Mouse (Mus musculus): ENCODE results near the gene Eif2ak2. TPM values are rescaled to one million over a fixed set of nuclear protein-coding genes. Genes with fewer than 3 reads are reported as not detected.
A peak's percentile ranks its signal among the peaks of the same experiment; 100 is the strongest.

The Eif2ak2 gene
- polyA plus RNA-seq (2014; fragmentation: Nextera tagmentation; extraction: Ambion mirVana), result 2.6 and 5.0 TPM in 2 replicates

DNA sequence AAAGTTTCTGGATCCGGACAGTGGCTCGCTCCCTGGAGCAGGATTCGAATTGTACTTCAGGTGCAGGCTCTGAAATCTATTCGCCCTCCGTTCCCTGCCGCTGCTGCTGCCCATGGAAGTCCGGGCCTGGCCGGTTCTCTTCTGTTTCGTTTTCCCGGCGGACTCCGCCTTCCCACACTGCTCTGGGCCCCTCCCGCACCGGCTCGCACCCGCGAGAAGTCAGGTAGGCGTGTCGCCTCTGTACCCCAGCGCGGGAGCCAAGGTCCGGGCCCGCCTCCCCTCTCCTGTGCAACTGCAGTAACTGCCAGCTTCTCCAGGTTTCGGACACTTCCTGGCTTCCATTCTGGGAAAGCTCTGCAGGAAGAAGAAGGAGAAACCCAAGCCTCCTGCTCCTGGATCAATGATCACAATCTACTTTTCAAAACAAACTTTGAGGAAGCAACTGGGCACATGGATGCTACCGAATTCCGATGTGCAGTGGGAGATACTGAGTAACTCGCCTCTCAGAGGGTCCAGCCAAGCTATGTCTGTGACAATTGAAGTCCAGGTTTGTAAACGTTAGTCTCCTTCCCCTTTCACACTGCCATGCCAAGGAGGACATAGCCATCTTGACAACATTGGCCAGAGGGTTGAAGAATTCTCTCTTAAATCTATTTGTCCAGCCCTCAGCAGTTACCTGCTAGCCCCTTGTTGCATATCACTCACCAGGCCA lies at the start of gene Eif2ak2:
Gene Eif2ak2, minus strand, starts transcription at position 173 of the 712 bp plus-strand sequence.
- H3K36me3 ChIP-seq (ENCODE audit: control insufficient read depth, insufficient read depth, low read length), result no peaks in the 10 kb centered on the region
- H3K4me2 ChIP-seq (ENCODE audit: low read length), result peak within 1 kb of the TSS; percentile 66
- no peak within 1 kb of the TSS for H3K27ac ChIP-seq (replicated peaks; ENCODE audit: low read depth, low read length)
- no peaks in the 10 kb centered on the region for H3K27me3 ChIP-seq (ENCODE audit: control insufficient read depth, insufficient read depth, low read length)
- no peaks in the 10 kb centered on the region for H3K9me3 ChIP-seq (ENCODE audit: control insufficient read depth, low read length)
- whole genome bisulfite sequencing, result 2% methylated on average over 28 of the region's 28 CpGs
- peak; percentile 81 for ATAC-seq (ENCODE audit: low FRiP score, low TSS enrichment)
- peaks cover 4% of the 10 kb centered on the region; the same call in 1 of the 2 replicates for H3K4me1 ChIP-seq (ENCODE audit: control insufficient read depth, insufficient read depth, low read length)
- H3K9ac ChIP-seq (replicated peaks; ENCODE audit: low read length), result peak within 1 kb of the TSS; percentile 42; the same call in 1 of the 2 replicates
- peak within 1 kb of the TSS; percentile 36 for H3K4me3 ChIP-seq (replicated peaks; ENCODE audit: low read depth, low read length)
- peak; percentile 61 for DNase-seq

DNA sequence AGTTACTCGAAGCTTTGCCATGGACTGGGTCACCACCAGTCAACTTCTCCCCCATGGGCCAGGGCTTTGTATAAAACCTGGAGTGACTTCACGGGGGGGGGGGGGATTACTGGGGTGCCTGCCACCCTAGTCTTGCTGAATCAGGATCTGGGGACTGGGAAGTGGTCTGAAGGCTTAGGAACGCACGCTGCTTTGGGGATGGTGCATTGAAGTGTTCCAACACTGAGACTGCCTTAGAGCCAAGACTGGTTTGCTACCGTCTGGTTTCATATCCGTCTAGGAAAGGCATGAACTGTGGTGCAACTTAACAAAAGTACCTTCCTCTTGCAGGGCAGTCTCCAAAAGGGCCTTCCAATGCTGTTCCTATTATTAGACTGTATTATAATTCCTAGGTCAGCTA lies 35.3 kb upstream of the Eif2ak2 start:
- Histone ChIP-seq H3K27me3 (ENCODE audit: control insufficient read depth, insufficient read depth, low read length) (no peaks in the 10 kb centered on the region), H3K4me3 (replicated peaks; ENCODE audit: low read depth, low read length) (peak overlapping the region; percentile 60; the same call in 1 of the 2 replicates), H3K36me3 (ENCODE audit: control insufficient read depth, insufficient read depth, low read length) (peaks cover 42% of the 10 kb centered on the region), H3K4me1 (ENCODE audit: control insufficient read depth, insufficient read depth, low read length) (peaks cover 13% of the 10 kb centered on the region), H3K27ac (replicated peaks; ENCODE audit: low read depth, low read length) (no peak overlapping the region), H3K9me3 (ENCODE audit: control insufficient read depth, low read length) (no peaks in the 10 kb centered on the region), H3K9ac (replicated peaks; ENCODE audit: low read length) (no peak overlapping the region), H3K4me2 (ENCODE audit: low read length) (peak overlapping the region; percentile 79)
- no peak for ATAC-seq (ENCODE audit: low FRiP score, low TSS enrichment)
- DNase-seq, result no peak
- 46% methylated on average over 6 of the region's 6 CpGs for WGBS

DNA sequence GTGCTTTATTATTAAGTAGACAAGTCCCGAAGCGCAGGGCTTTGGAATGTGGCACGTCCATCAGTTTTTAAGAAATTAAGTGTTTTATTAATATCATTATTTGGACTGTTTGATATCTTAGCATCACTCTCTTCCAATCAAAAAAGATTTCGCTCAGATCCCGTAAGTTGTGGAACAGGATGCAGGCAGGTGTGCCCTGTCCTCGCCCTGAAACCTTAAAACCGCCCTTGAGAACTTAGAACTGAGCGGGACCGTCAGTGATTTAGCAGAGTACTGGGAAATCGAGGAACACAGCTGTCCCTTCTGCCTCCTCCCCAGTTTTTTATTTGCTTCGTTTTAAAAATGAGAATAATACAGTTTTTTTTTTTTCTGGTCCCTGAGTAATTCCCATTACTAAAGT lies 34.5 kb upstream of the Eif2ak2 start:
- H3K4me2 ChIP-seq (ENCODE audit: low read length), result peak overlapping the region; percentile 79
- WGBS, result 3% methylated on average over 11 of the region's 11 CpGs
- DNase-seq (no peak), ATAC-seq (ENCODE audit: low FRiP score, low TSS enrichment) (0 out of 2 replicates have a peak, but pooled peaks have one; percentile 4)
- H3K4me1 ChIP-seq (ENCODE audit: control insufficient read depth, insufficient read depth, low read length), result peaks cover 13% of the 10 kb centered on the region
- H3K9me3 ChIP-seq (ENCODE audit: control insufficient read depth, low read length), result no peaks in the 10 kb centered on the region
- H3K4me3 ChIP-seq (replicated peaks; ENCODE audit: low read depth, low read length), result peak overlapping the region; percentile 60
- H3K9ac ChIP-seq (replicated peaks; ENCODE audit: low read length), result peak overlapping the region; percentile 70
- H3K36me3 ChIP-seq (ENCODE audit: control insufficient read depth, insufficient read depth, low read length), result peaks cover 35% of the 10 kb centered on the region
- peak overlapping the region; percentile 78 for H3K27ac ChIP-seq (replicated peaks; ENCODE audit: low read depth, low read length)
- no peaks in the 10 kb centered on the region for H3K27me3 ChIP-seq (ENCODE audit: control insufficient read depth, insufficient read depth, low read length)

DNA sequence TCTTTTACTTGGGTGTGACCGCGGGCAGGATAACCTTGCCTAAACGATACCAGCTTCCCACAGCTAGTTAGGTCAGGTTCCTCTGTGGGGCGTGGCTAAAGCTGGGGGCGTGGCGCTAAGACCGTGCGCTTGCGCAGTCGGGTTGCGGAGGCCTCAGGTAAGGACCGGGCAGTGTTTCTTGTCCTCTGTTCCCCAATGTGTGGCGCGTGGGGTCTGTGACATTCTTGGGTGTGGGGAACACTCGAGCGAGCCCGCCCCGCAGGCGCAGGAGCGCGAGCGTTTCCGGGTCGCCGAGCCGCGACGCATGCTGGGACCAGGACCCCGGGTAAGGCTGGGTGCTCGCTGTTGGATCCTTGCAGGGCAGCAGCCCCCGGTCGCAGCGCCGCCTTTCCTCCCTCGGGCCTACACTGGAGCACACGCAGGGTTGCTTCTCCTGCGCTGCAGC lies 34.0 kb upstream of the Eif2ak2 start, which contains the start of gene Cebpzos:
Gene Cebpzos, plus strand, starts transcription at position 132 of the 445 bp plus-strand sequence.
- peaks cover 30% of the 10 kb centered on the region for H3K36me3 ChIP-seq (ENCODE audit: control insufficient read depth, insufficient read depth, low read length)
- ATAC-seq (ENCODE audit: low FRiP score, low TSS enrichment), result peak; percentile 93
- WGBS, result under 1% methylated on average over 37 of the region's 37 CpGs

DNA sequence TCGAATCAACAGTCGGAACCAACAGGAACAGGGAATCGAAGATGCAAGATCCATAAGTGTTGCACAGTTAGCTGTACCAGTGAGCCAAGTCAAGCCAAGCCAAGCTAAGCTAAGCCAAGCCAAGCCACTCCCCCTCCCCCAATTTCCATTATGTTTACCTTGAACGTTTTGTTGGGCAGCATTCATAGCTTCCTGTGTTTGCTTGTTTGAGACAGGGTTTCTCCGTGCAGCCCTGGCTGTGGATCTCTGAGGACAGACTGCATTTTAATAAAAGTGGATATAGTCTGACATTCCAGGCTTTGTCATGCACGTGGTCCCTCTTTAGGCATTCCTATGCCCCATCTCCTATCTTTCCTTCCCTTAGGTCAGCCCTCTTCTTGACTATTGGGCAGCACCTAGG lies 33.4 kb upstream of the Eif2ak2 start:
- DNase-seq (peak; percentile 41), ATAC-seq (ENCODE audit: low FRiP score, low TSS enrichment) (0 out of 2 replicates have a peak, but pooled peaks have one; percentile 14)
- Histone ChIP-seq H3K9me3 (ENCODE audit: control insufficient read depth, low read length) (no peaks in the 10 kb centered on the region), H3K4me1 (ENCODE audit: control insufficient read depth, insufficient read depth, low read length) (peaks cover 13% of the 10 kb centered on the region), H3K27ac (replicated peaks; ENCODE audit: low read depth, low read length) (peak overlapping the region; percentile 78), H3K4me2 (ENCODE audit: low read length) (peak overlapping the region; percentile 79), H3K27me3 (ENCODE audit: control insufficient read depth, insufficient read depth, low read length) (no peaks in the 10 kb centered on the region), H3K36me3 (ENCODE audit: control insufficient read depth, insufficient read depth, low read length) (peaks cover 25% of the 10 kb centered on the region), H3K4me3 (replicated peaks; ENCODE audit: low read depth, low read length) (peak overlapping the region; percentile 60), H3K9ac (replicated peaks; ENCODE audit: low read length) (peak overlapping the region; percentile 70)
- 54% methylated on average over 6 of the region's 6 CpGs for WGBS

More for the DNA sequence above, 34.0 kb upstream of the Eif2ak2 start, which contains the start of gene Cebpzos:
- DNase-seq, result peak; percentile 94
- H3K27ac ChIP-seq (replicated peaks; ENCODE audit: low read depth, low read length), result peak within 1 kb of the TSS; percentile 78
- H3K27me3 ChIP-seq (ENCODE audit: control insufficient read depth, insufficient read depth, low read length), result no peaks in the 10 kb centered on the region
- H3K9me3 ChIP-seq (ENCODE audit: control insufficient read depth, low read length), result no peaks in the 10 kb centered on the region
- H3K4me1 ChIP-seq (ENCODE audit: control insufficient read depth, insufficient read depth, low read length), result peaks cover 13% of the 10 kb centered on the region
- H3K9ac ChIP-seq (replicated peaks; ENCODE audit: low read length), result peak within 1 kb of the TSS; percentile 70
- peak within 1 kb of the TSS; percentile 79 for H3K4me2 ChIP-seq (ENCODE audit: low read length)
- H3K4me3 ChIP-seq (replicated peaks; ENCODE audit: low read depth, low read length), result peak within 1 kb of the TSS; percentile 60

- 80% methylated on average over 3 of the region's 3 CpGs for WGBS
- Histone ChIP-seq H3K36me3 (ENCODE audit: control insufficient read depth, insufficient read depth, low read length) (peaks cover 9% of the 10 kb centered on the region), H3K4me1 (ENCODE audit: control insufficient read depth, insufficient read depth, low read length) (peaks cover 13% of the 10 kb centered on the region), H3K4me2 (ENCODE audit: low read length) (no peak overlapping the region), H3K9ac (replicated peaks; ENCODE audit: low read length) (no peak overlapping the region), H3K9me3 (ENCODE audit: control insufficient read depth, low read length) (no peaks in the 10 kb centered on the region), H3K4me3 (replicated peaks; ENCODE audit: low read depth, low read length) (no peak overlapping the region), H3K27me3 (ENCODE audit: control insufficient read depth, insufficient read depth, low read length) (no peaks in the 10 kb centered on the region), H3K27ac (replicated peaks; ENCODE audit: low read depth, low read length) (no peak overlapping the region)
- ATAC-seq (ENCODE audit: low FRiP score, low TSS enrichment) (no peak), DNase-seq (no peak)
Observed at GRCm38 (mm10) chr17:78913921-78914320, 31.5 kb upstream of the Eif2ak2 start.

GRCm38 (mm10) chr17:78912861-78913281 lies 30.5 kb upstream of the Eif2ak2 start:
- no peaks in the 10 kb centered on the region for H3K9me3 ChIP-seq (ENCODE audit: control insufficient read depth, low read length)
- H3K27me3 ChIP-seq (ENCODE audit: control insufficient read depth, insufficient read depth, low read length), result no peaks in the 10 kb centered on the region
- peak overlapping the region; percentile 54 for H3K4me2 ChIP-seq (ENCODE audit: low read length)
- H3K4me1 ChIP-seq (ENCODE audit: control insufficient read depth, insufficient read depth, low read length), result peaks cover 13% of the 10 kb centered on the region
- 0 out of 2 replicates have a peak, but pooled peaks cover under 1% of the 10 kb centered on the region for H3K36me3 ChIP-seq (ENCODE audit: control insufficient read depth, insufficient read depth, low read length)
- ATAC-seq (ENCODE audit: low FRiP score, low TSS enrichment), result peak; percentile 46; the same call in 1 of the 2 replicates
- peak overlapping the region; percentile 36 for H3K4me3 ChIP-seq (replicated peaks; ENCODE audit: low read depth, low read length)
- no peak overlapping the region for H3K9ac ChIP-seq (replicated peaks; ENCODE audit: low read length)
- WGBS, result 29% methylated on average over 6 of the region's 6 CpGs
- peak; percentile 72 for DNase-seq
- H3K27ac ChIP-seq (replicated peaks; ENCODE audit: low read depth, low read length), result 0 out of 2 replicates have a peak overlapping the region, but pooled peaks have one; percentile 32

GRCm38 (mm10) chr17:78909374-78909773 lies 27.0 kb upstream of the Eif2ak2 start:
- 84% methylated on average over 2 of the region's 2 CpGs for WGBS
- no peaks in the 10 kb centered on the region for H3K4me1 ChIP-seq (ENCODE audit: control insufficient read depth, insufficient read depth, low read length)
- no peak for ATAC-seq (ENCODE audit: low FRiP score, low TSS enrichment)
- H3K9me3 ChIP-seq (ENCODE audit: control insufficient read depth, low read length), result no peaks in the 10 kb centered on the region
- H3K9ac ChIP-seq (replicated peaks; ENCODE audit: low read length), result no peak overlapping the region
- no peak overlapping the region for H3K27ac ChIP-seq (replicated peaks; ENCODE audit: low read depth, low read length)
- no peak for DNase-seq
- no peak overlapping the region for H3K4me2 ChIP-seq (ENCODE audit: low read length)
- no peaks in the 10 kb centered on the region for H3K36me3 ChIP-seq (ENCODE audit: control insufficient read depth, insufficient read depth, low read length)
- no peak overlapping the region for H3K4me3 ChIP-seq (replicated peaks; ENCODE audit: low read depth, low read length)
- no peaks in the 10 kb centered on the region for H3K27me3 ChIP-seq (ENCODE audit: control insufficient read depth, insufficient read depth, low read length)
